Mouse (Mus musculus) layer of hippocampus, adult 2 months (tissue): ENCODE data around the gene Gimap9. TPM values are rescaled to one million over a fixed set of nuclear protein-coding genes. Genes with fewer than 3 reads are reported as not detected.

ENCODE experiments used
- DNase-seq, 2 experiments: peaks; one replicate each; pipeline ENCODE4 v3.0.0; 2022; ENCODE audit warnings: low spot score in 2 of 2
- H3K27ac ChIP-seq: fragments of 200-600 bp; 2 replicates; pipeline ENCODE4 v1.8.1; 2022
- H3K4me3 ChIP-seq: fragments of 200-600 bp; 2 replicates; pipeline ENCODE4 v1.8.1; 2022; ENCODE audit warnings: mild to moderate bottlenecking
- CTCF ChIP-seq: fragments of 200-600 bp; conservative IDR thresholded peaks from 2 replicates; pipeline ENCODE4 v1.8.1; 2022; ENCODE audit warnings: antibody characterized with exemption, mild to moderate bottlenecking, moderate library complexity
- total RNA-seq, 2 experiments: library from RNA; stranded (reverse); gene quantifications; 2 replicates each; pipeline ENCODE4 v1.2.3; 2021

The Gimap9 gene
- total RNA-seq, 2 experiments from 2014 or later = 0.42 to 0.44 TPM

DNA sequence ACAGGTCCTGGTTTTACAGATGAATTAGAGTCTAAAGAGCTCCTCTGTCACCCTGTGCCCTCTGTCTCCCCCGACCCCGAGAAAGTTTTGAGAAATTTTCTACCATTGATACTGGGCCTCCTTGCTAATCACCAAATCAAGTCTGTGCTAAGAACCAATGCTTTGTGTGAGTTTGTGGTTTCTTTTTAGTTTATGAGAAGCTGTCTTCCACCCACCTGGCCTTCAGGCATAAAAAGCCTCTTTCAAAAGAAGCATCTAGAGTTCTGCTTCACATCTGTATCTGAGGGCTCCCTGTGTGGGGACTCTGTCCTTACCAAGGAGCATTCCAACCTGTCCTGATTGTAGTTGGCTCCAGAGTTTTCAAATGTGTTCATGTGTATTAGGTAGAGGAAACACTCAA is 9.3 kb downstream of the Gimap9 start:
- no peak overlapping the region for H3K4me3 ChIP-seq
- TF ChIP-seq CTCF = no peak
- no peak overlapping the region for H3K27ac ChIP-seq
- DNase-seq = no peak

DNA sequence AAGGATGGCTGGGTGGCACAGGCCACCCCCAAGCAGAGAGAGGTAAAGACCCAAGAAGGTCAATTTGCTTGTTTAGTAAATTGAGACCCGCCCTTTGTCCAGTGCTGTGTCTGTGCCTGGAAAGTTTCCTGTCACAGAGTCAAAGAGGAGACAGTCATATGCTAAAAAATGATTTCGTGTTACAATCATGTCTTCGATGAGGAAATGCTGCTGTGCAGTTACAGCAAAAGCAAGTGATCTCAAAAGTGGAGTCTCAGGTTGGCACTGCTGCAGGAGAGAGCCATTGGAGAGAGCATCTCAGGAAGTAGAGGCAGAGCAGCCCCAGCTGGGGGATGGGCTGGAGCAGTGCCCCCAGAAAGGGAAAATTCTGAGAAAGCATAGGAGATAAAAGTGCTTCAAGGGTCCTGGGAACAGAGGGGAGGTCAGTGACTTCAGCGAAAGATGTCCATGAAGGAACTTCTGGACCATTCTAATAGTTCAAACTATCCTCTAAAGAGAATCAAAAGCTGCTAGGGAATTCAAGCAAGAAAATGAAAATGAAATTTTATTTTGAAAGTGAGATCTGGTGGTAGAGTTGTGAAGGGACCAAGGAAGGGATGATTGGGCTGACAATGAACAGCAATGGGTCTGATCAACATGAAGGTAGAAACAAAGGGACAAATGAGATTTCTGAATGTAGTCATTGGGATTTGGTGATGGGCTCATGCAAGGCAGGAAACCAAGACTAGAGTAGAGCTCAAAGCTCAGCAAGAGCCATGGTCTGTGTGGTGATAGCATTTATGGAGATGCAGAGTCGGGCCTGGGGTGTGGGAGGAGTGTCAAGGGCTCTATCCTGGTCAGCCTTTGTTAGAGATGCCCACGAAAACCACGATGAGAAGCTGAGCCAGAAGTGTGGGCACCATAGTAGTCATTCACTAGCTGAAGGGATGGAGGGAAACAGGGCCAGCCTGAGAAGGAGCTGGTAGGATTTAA is 10.1 kb downstream of the Gimap9 start:
- no peak for TF ChIP-seq CTCF
- Histone ChIP-seq H3K27ac (no peak overlapping the region), H3K4me3 (no peak overlapping the region)
- DNase-seq = no peak

DNA sequence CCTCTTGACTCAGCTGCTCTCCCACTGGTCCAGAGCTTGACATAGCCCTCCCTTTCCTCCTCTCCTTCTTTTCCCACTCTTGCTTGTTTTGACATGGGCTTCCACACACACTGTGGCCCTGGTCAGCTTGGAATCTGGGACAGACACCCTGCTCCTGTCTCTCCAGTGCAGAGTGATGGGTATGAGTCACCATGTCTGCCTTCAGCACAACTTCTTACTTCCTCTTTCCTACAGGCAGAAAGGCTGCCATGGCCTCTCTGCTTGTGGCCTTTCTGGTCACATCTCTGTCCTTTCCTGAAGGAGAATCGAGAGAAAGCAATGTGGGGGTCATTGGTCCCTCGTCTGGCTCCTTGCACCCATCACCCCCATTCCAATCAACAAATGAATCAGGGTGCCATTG is 11.1 kb downstream of the Gimap9 start:
- no peak overlapping the region for H3K4me3 ChIP-seq
- no peak for TF ChIP-seq CTCF
- no peak for DNase-seq
- no peak overlapping the region for H3K27ac ChIP-seq

DNA sequence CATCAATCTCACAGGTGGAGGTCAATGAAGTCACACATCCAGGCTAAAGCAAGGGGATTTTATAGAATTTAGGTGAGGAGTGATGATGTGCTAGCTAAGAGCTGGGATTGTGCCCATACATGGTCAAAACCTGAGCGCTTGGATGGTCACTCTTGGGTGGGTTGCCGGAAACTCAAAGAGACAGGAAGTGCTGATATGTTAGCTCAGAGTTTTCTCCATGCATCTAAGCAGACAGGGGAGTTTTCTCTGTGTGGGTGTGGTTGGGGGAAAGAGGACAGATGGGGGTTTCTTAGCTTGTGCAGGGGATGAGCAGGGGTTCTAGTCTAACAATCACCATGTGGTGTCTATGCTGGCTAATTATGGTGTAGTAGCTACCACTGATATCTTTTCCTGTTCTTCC is 13.4 kb downstream of the Gimap9 start:
- no peak for DNase-seq
- Histone ChIP-seq H3K27ac (no peak overlapping the region), H3K4me3 (no peak overlapping the region)
- TF ChIP-seq CTCF = no peak

DNA sequence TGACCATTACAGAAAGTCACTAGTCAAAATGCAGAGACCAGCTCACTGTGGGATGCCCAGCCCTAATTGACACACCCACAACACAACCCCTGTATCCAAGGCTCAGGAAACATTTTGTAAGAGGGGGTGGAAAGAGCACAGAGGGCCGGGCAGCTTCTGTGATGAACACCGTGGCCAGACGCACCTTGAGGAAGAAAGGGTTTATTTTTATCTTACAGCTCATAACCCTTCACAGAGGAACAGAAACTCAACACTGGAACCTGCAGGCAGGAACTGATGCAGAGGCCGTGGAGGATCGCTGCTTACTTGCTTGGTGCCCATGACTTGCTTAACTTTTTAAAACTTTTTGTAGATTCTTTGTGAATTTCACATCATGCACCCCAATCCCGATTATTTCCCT is 17.0 kb downstream of the Gimap9 start:
- TF ChIP-seq CTCF = no peak
- DNase-seq = no peak
- Histone ChIP-seq H3K27ac (no peak overlapping the region), H3K4me3 (no peak overlapping the region)

DNA sequence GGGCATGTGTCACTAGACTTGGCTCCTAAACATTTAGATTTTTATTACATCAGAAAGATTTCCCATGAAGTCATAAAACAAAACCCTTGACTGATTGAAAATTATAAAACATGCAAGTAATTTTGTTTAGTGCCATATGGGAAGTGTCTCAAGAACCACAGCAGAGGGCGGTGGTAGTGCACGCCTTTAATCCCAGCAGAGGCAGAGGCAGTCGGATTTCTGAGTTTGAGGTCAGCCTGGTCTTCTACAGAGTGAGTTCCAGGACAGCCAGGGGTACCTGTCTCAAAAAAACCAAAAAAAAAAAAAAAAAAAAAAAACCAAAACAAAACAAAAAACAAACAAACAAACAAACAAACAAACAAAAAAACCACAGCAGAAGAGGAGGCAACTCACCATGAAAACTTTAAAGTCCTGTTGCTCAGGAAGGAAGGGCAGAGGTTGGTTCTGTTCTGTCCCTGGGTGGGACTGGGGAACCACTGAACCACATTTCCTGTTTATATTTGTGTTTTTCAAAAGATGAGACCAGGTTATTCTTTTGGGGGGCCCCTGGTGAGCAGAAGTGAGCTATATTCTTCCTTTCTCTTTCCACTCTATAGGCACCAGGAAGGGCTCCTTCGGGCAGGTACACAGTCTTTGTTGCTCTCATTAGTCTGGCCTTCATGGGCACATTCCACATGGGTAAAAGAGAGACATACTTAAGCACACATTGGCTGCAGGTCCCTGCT is 21.1 kb downstream of the Gimap9 start:
- no peak for TF ChIP-seq CTCF
- DNase-seq = no peak
- H3K4me3 ChIP-seq = no peak overlapping the region
- no peak overlapping the region for H3K27ac ChIP-seq

DNA sequence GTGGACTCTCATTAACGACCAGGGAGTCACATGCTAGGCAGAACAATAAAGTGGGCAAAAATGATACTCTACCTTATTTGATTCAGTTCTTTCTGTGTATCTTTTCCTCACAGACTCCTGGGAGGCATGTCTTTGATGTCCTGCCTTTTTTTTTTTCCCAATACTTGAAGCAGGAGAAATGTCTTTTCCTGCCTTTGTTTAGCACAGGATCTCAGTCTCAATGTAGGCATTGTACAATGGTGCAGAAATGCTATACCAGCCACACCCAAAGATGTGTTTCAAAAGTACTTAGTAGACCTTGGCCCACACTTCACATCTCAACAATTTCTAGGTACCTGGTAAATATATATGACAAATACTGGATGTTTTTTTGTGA is 21.6 kb downstream of the Gimap9 start:
- DNase-seq = no peak
- no peak overlapping the region for H3K4me3 ChIP-seq
- H3K27ac ChIP-seq = no peak overlapping the region
- no peak for TF ChIP-seq CTCF

DNA sequence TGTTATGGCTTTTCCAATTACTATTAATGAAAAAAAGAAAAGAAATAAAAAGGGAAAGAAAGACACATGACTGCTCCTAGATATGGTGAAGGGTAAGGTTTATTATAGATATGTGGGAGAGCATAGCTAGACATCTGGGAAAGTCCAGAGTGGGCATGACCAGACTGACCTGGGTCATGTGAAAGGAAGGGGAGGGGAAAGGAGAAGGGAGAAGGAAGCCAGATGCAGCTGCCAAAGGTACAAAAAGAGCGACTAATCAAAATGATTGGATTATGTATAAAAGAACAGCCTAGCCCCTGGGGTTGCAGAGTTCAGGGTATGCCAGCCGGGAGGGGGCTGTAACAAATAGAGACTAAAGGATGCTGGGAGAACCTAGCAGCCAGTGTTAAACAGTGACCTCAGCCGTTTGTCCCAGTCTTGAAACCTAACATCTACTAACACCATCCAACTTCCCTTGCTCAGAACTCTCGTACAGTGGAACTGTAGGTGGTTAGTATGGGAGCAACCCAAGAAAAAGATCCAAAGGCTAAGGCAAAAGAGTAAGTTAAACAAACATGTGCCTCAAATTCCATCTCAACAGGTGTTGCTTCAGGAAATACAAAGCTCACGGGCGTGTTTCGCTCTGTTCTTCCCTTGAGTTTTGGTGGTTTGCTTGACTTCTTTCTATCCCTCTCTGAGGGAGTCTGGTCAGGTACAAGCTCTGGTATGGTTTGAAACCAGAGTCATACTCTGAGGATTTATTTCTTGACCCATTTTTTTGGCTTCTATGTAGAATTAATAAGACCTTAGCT is 22.3 kb downstream of the Gimap9 start:
- DNase-seq = no peak
- no peak for TF ChIP-seq CTCF
- Histone ChIP-seq H3K27ac (no peak overlapping the region), H3K4me3 (no peak overlapping the region)

DNA sequence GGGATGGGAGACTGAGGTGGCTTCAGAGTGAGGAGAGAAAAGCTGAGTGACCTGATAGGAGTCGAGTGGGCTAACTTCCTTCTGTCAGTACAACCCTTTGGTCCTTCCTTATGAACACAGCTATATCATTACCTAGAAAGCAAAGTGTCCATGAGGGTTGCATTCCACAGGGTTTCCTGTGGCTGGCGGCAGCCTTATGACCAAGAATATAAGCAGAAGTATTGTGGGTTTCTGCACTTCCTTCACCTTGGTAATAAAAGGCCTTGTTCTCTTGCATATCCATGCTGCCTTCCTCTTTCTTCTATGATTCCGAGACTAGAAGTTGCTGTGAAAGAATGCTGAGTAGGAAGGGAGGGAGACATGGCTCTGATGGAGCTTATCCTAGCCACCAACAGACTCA is 23.0 kb downstream of the Gimap9 start:
- H3K27ac ChIP-seq = no peak overlapping the region
- no peak overlapping the region for H3K4me3 ChIP-seq

DNA sequence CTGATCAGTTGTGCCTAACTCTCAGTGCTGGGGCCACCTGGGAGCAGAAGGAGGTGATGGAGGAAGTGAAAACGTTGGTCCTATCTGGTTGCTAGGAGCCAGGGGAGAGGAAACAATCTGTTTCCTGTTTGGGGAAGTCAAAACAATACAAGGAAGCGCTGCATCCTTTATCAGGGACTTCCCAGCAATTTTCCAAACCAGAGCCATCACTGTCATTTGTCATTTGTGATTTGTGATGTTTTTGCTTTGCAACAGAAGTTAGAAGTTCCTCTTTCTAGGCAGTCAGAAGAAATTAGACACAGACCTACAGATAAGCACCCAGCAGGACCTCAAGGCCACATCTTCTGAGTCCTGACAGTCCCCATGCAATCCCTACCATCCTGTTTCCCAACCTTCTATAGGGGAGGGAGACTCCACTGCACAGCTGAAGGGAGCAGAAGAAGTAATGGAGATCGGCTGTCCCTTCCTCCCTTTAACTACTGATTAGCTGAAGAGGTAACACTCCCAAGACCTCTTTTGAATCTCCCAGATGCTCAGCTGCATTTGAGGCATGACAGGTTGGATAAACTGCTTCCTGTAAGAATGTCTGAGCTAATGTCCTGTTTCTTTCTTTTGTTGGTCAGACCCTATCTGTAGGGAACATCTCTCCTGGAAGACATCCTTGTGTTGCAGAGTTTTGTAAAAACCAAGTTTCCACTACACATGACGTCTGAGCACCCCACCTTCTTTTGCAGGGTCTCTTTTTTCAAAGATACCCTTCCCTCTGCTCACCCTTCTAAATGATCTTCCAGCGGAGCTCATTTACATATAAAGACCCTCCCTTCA is 24.5 kb downstream of the Gimap9 start:
- Histone ChIP-seq H3K27ac (0 out of 2 replicates have a peak overlapping the region, but pooled peaks have one; percentile 43), H3K4me3 (no peak overlapping the region)
- no peak for DNase-seq
- no peak for TF ChIP-seq CTCF

More for the DNA sequence above, 23.0 kb downstream of the Gimap9 start:
- TF ChIP-seq CTCF = no peak
- no peak for DNase-seq

DNA sequence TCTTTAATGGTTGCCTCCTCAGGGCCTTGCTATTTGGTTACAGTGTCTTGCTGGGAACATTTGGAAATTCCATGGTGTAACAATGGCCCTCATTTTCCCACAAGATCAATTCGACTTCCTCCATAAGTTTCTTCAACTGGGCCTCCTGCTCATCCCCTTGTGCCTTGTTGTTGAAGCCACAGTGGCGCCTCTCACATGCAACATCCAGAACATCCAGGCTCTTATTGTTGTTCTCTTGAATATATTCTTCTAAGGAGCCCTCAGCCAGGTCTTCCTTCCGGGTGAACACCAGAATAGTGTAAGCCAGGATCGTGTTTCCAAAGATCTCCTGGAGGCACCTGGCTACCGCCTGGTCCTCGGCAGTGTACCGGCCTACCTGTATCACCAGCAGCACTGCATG is 26.2 kb downstream of the Gimap9 start:
- TF ChIP-seq CTCF = no peak
- Histone ChIP-seq H3K4me3 (no peak overlapping the region), H3K27ac (no peak overlapping the region)
- DNase-seq = no peak

DNA sequence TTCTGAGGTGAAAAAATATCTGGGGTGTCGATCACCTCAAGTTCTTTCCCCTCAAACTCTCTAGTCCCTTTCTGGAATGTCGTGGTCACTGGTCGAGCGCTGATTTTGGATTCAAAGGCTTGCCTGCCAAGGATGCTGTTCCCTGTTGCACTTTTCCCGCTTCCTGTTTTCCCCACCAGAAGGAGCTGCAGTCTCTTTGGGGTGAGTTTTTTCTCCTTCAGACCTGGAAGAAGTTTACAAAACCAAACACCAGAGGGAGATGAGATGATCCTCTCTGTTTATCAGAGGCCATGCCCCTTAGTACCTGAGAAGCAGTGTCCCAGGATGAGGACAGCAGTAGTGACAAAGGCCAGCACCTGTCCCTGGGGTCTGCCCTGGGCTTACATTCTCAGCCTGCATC is 26.7 kb downstream of the Gimap9 start:
- Histone ChIP-seq H3K27ac (no peak overlapping the region), H3K4me3 (no peak overlapping the region)
- TF ChIP-seq CTCF = peak; percentile 21; the same call in 1 of the 2 replicates
- no peak for DNase-seq

DNA sequence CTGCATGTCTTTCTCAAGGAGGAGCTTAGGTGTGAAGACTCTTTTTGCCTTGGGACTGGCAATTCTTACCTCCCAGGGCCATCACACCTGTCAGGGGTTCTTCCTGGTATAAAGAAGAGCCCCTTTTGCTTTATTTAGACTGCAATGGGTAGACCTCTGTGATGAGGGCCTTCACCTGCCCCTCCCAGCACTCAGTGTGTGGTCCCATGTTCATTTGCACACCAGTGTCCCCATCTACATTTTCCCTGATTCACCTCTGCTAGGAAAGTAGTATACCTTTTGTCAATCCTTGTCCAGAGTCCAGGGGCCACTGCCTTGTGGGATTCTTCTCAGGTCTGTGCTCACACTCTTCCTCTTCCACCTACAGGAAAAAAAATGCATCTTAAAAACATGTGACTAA is 28.2 kb downstream of the Gimap9 start:
- no peak for DNase-seq
- no peak for TF ChIP-seq CTCF
- no peak overlapping the region for H3K4me3 ChIP-seq
- H3K27ac ChIP-seq = no peak overlapping the region
